Mouse (Mus musculus) kidney, embryonic 15.5 days (tissue): ENCODE measurements around the gene Galc. TPM values are rescaled to one million over a fixed set of nuclear protein-coding genes. Genes with fewer than 3 reads are reported as not detected.

Experiments
- ATAC-seq: fragments of 200-750 bp; cut with Nextera tagmentation; replicated peaks from 2 replicates; pipeline ENCODE4 v1.8.0; 2017; ENCODE audit warnings: moderate TSS enrichment; ENCODE audit not compliant: low FRiP score
- H3K27ac ChIP-seq: fragments of 300-500 bp; sonication (generic); 2 replicates; pipeline ENCODE4 v1.5.1; 2015; ENCODE audit warnings: mild to moderate bottlenecking, inconsistent platforms
- H3K27me3 ChIP-seq: fragments of 300-500 bp; sonication (generic); 2 replicates; pipeline ENCODE4 v1.6.1; 2015; ENCODE audit warnings: inconsistent platforms
- H3K36me3 ChIP-seq: fragments of 300-500 bp; sonication (generic); 2 replicates; pipeline ENCODE4 v1.6.1; 2015; ENCODE audit warnings: inconsistent platforms
- H3K4me1 ChIP-seq: fragments of 300-500 bp; sonication (generic); 2 replicates; pipeline ENCODE4 v1.6.1; 2015; ENCODE audit warnings: inconsistent platforms
- H3K4me2 ChIP-seq: fragments of 300-500 bp; sonication (generic); 2 replicates; pipeline ENCODE4 v1.6.1; 2015; ENCODE audit warnings: moderate library complexity, mild to moderate bottlenecking, inconsistent platforms
- H3K4me3 ChIP-seq: fragments of 300-500 bp; sonication (generic); replicated peaks from 2 replicates; pipeline ENCODE4 v1.5.1; 2015; ENCODE audit warnings: mild to moderate bottlenecking, inconsistent platforms
- H3K9ac ChIP-seq: fragments of 300-500 bp; sonication (generic); 2 replicates; pipeline ENCODE4 v1.6.1; 2015; ENCODE audit warnings: mild to moderate bottlenecking, inconsistent platforms
- H3K9me3 ChIP-seq: fragments of 300-500 bp; sonication (generic); replicated peaks from 2 replicates; pipeline ENCODE4 v1.6.1; 2016; ENCODE audit warnings: inconsistent platforms
- WGBS: fragments of 180-500 bp; shearing (Covaris S2); methylation state at CpG from one replicate; pipeline ENCODE4 v1.1.7; 2015; ENCODE audit warnings: mixed read lengths; 5-methylcytosine and 5-hydroxymethylcytosine counted together
- polyA plus RNA-seq: library from polyadenylated mRNA; unstranded; fragments of >200 nt; fragmentation: Nextera tagmentation; extraction: Ambion mirVana; gene quantifications from 2 replicates; pipeline ENCODE4 v1.2.1, GENCODE M21; 2015

Gene Galc
- polyA plus RNA-seq = 13.4 and 13.5 TPM in 2 replicates

DNA sequence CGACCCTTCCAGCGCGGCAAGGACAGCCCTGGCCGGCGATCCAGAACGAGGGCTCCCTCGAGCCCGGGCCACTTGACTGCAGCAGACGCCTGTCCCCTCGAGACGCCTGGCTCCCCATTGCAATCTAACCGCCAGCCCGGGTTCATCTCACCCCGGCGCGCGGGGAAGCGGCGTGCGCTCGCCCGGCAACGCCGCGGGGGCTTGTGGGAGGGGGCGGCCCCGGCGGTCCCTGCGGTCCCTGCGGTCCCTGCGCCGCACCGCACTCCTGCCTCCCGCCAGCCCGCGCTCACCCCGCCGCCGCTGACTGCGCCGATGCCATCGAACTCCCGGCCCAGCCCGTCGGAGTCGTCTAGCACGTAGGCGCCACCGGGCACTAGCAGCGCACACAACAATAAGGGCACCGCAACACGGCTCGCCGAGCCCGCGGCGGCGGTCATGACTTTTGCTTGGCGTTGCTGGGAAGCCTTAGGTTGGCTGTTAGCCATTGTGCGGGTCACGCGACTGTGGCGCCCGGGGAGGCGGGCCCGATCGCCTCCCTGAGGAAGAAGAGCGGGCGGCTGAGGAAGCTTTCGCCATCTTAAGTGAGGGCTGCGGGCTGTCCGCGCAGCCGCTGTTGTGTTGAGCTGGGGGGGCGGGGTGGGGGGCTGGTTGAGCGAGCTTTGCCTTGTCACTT lies at the start of gene Galc:
Gene Galc, minus strand, starts transcription at position 615 of the 673 bp plus-strand sequence.
- H3K4me1 ChIP-seq = peaks cover 8% of the 10 kb centered on the region
- H3K9me3 ChIP-seq = no peaks in the 10 kb centered on the region
- H3K27me3 ChIP-seq = no peaks in the 10 kb centered on the region
- peak within 1 kb of the TSS; percentile 96 for H3K27ac ChIP-seq
- under 1% methylated on average over 73 of the region's 76 CpGs for WGBS
- H3K4me2 ChIP-seq = peak within 1 kb of the TSS; percentile 72
- peak; percentile 95 for ATAC-seq
- no peaks in the 10 kb centered on the region for H3K36me3 ChIP-seq
- H3K9ac ChIP-seq = peak within 1 kb of the TSS; percentile 94
- peak within 1 kb of the TSS; percentile 87 for H3K4me3 ChIP-seq

DNA sequence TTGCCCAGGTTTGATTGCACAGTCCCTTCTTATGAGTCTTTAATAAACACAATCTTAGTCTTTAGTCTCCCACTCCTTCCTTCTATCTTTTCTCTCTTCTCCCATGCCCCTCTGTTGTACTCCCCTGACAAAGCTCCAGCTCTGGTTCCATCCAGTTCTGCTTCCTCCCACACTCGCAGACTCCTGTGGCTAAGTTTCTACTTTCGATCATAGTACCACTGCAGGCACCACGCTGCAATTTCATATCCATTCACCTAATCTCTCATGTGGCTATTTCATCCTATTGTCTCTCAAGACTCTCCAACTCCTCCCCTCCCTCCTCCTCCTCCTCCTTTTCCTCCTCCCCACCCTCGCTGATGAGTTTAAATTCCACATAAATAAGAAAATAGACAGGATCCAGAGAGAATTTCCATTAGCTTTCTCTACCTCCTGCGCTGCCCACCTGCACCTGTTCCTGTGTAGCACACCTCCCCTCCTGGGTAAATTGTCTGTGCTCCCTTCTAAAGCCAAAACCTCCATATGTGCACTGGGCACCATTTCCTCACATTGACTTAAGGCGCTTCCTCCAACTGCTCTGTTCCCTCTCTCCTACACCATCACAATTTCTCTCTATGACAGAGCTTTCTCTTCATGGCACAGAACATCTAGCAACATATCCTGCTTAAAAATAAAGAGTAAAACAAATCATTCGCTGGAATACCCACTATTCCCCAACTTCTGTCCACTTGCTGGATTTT lies 48.1 kb upstream of the Galc start:
- Histone ChIP-seq H3K36me3 (no peaks in the 10 kb centered on the region), H3K4me1 (no peaks in the 10 kb centered on the region), H3K27ac (no peak overlapping the region), H3K9me3 (no peaks in the 10 kb centered on the region), H3K4me2 (no peak overlapping the region), H3K9ac (no peak overlapping the region), H3K4me3 (no peak overlapping the region), H3K27me3 (no peaks in the 10 kb centered on the region)
- no peak for ATAC-seq
- WGBS = 82% methylated on average over 7 of the region's 7 CpGs

- Histone ChIP-seq H3K4me2 (no peak overlapping the region), H3K9me3 (no peaks in the 10 kb centered on the region)
- WGBS = 90% methylated on average over 1 of the region's 1 CpGs
Measured at GRCm38 (mm10) chr12:98303013-98303412, 43.8 kb upstream of the Galc start.

DNA sequence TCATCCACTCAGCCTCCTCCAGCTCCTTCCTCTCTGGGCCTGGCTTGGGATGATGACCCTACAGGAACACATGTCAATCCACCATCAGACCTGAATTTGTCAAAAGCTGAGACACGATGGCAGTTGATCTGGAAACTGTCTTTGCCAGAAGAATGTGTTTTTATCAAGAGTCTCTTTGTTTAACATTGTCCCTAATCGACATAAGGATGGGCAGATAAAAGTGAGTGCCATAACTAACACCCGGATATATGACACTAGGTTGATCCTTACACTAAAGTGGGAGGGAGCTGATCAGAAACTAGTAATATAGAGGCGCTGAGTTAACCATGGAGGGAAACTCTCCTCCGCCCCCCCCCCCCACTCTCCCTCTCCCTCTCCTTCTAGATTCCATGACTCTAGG lies 42.7 kb upstream of the Galc start:
- no peaks in the 10 kb centered on the region for H3K9me3 ChIP-seq
- no peaks in the 10 kb centered on the region for H3K36me3 ChIP-seq
- ATAC-seq = no peak
- WGBS = 87% methylated on average over 5 of the region's 5 CpGs
- no peaks in the 10 kb centered on the region for H3K4me1 ChIP-seq
- no peak overlapping the region for H3K4me3 ChIP-seq
- H3K9ac ChIP-seq = no peak overlapping the region
- H3K27ac ChIP-seq = no peak overlapping the region
- no peaks in the 10 kb centered on the region for H3K27me3 ChIP-seq
- H3K4me2 ChIP-seq = no peak overlapping the region

More at GRCm38 (mm10) chr12:98303013-98303412, 43.8 kb upstream of the Galc start:
- Histone ChIP-seq H3K4me1 (no peaks in the 10 kb centered on the region), H3K36me3 (no peaks in the 10 kb centered on the region), H3K4me3 (no peak overlapping the region), H3K27me3 (no peaks in the 10 kb centered on the region), H3K27ac (no peak overlapping the region), H3K9ac (no peak overlapping the region)
- no peak for ATAC-seq

DNA sequence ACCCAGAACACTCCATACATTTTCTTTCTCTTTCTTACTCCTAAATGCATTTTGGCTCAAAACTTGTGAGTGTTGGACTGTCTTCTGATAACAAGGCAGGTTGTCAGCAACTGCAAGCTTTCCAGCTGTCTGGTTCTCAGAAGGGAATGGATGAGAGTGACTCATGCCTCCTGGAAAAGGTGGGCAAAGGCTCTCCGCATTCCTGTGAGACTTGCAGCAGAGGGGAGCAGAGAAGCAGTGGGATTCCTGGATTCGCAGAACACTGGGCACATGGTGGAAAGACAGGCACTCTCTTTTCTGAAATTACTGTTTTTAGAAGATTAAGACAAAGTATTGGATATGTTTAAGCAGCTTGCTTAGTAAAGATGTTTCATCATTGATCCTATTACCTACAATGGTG lies 35.0 kb upstream of the Galc start:
- Histone ChIP-seq H3K4me1 (no peaks in the 10 kb centered on the region), H3K4me3 (no peak overlapping the region), H3K27me3 (no peaks in the 10 kb centered on the region), H3K9me3 (no peaks in the 10 kb centered on the region), H3K36me3 (no peaks in the 10 kb centered on the region), H3K4me2 (no peak overlapping the region), H3K9ac (no peak overlapping the region), H3K27ac (no peak overlapping the region)
- 88% methylated on average over 2 of the region's 2 CpGs for WGBS
- ATAC-seq = no peak

GRCm38 (mm10) chr12:98292278-98292677 lies 33.0 kb upstream of the Galc start:
- H3K4me1 ChIP-seq = no peaks in the 10 kb centered on the region
- no peak overlapping the region for H3K4me2 ChIP-seq
- no peaks in the 10 kb centered on the region for H3K36me3 ChIP-seq
- no peak overlapping the region for H3K9ac ChIP-seq
- no peak for ATAC-seq
- no peak overlapping the region for H3K27ac ChIP-seq
- 54% methylated on average over 4 of the region's 4 CpGs for WGBS
- H3K4me3 ChIP-seq = no peak overlapping the region
- H3K27me3 ChIP-seq = no peaks in the 10 kb centered on the region
- H3K9me3 ChIP-seq = no peaks in the 10 kb centered on the region

- no peak for ATAC-seq
- Histone ChIP-seq H3K9me3 (no peaks in the 10 kb centered on the region), H3K4me2 (no peak overlapping the region), H3K4me1 (no peaks in the 10 kb centered on the region), H3K9ac (no peak overlapping the region), H3K27ac (no peak overlapping the region), H3K27me3 (no peaks in the 10 kb centered on the region), H3K4me3 (no peak overlapping the region), H3K36me3 (no peaks in the 10 kb centered on the region)
- 74% methylated on average over 3 of the region's 3 CpGs for WGBS
Measured at GRCm38 (mm10) chr12:98290475-98290874, 31.2 kb upstream of the Galc start.

DNA sequence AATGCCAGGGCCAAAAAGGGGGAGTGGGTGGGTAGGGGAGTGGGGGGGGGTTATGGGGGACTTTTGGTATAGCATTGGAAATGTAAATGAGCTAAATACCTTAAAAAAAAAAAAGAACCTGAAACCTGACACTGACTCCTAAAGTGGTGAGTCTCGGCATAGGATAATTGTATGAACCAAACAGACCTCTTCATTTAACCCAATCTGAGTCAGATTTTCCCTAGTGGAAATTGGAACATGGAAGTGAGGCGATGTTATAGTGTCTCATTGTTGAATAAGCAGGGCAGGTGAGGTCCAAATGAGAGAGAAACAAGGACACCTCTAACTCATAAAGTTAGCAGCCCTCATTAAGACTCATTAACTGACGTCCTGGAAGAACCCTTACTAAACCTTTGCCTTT lies 25.2 kb upstream of the Galc start:
- Histone ChIP-seq H3K4me2 (no peak overlapping the region), H3K27me3 (no peaks in the 10 kb centered on the region), H3K4me3 (no peak overlapping the region), H3K36me3 (no peaks in the 10 kb centered on the region), H3K9ac (no peak overlapping the region), H3K4me1 (no peaks in the 10 kb centered on the region), H3K9me3 (no peaks in the 10 kb centered on the region), H3K27ac (no peak overlapping the region)
- no peak for ATAC-seq
- 73% methylated on average over 3 of the region's 3 CpGs for WGBS

- Histone ChIP-seq H3K27me3 (no peaks in the 10 kb centered on the region), H3K4me2 (no peak overlapping the region), H3K27ac (no peak overlapping the region), H3K9ac (no peak overlapping the region), H3K4me1 (no peaks in the 10 kb centered on the region), H3K36me3 (no peaks in the 10 kb centered on the region), H3K4me3 (no peak overlapping the region), H3K9me3 (no peaks in the 10 kb centered on the region)
- no peak for ATAC-seq
- WGBS = 72% methylated on average over 3 of the region's 3 CpGs
Measured at GRCm38 (mm10) chr12:98283487-98283860, 24.2 kb upstream of the Galc start.

DNA sequence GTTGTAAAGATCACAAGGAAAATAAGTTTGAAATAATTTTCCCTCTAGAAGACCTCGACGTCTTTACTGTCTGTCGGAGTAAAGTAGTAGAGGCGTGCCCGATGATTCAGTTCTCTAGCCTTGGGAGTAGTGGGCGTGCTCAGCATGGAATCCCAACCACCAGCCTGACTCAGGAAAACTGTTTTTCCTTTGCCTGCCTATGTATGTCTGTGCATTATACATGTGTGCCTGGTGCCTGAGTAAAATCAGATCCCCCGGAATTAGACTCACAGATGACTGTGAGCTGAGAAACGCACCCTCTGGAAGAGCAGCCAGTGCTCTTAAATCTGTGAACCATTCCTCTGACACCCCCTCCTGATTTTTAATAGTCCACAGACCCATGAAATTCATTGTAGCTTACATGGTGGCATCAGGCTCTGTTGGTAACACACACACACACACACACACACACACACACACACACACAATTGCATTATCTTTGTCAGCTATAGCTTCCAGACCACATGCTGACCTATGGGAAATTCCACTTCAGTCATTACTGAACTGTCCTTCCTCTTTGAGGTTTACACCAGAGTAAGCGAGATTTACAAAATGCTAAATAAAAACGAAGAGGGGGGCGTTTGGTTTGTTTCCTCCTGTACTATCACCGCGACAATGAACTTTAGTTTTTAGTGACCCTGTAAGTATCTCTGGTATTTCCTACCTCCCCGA lies 23.7 kb upstream of the Galc start:
- Histone ChIP-seq H3K27me3 (no peaks in the 10 kb centered on the region), H3K36me3 (no peaks in the 10 kb centered on the region), H3K4me3 (no peak overlapping the region), H3K4me1 (no peaks in the 10 kb centered on the region), H3K4me2 (no peak overlapping the region), H3K9me3 (no peaks in the 10 kb centered on the region), H3K9ac (no peak overlapping the region), H3K27ac (no peak overlapping the region)
- 81% methylated on average over 14 of the region's 14 CpGs for WGBS
- ATAC-seq = no peak

DNA sequence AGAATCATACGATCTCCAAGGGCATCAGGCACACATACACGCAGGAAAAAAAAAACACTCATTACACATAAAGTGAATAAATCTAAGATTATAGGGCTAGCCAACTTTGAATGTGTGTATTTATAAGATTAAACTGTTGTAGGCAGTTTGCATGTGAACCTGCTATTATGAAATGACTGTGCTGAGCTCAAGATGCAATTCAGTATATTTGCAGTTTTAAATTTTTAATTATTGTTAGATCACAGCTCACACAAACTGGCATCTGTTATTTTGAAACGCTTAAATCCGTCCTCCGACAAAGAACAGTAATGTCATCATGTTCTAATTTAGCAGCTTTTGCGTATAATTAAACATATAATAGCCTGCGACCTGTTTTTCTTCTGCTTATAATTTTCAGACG lies 21.7 kb upstream of the Galc start:
- Histone ChIP-seq H3K9ac (no peak overlapping the region), H3K4me1 (no peaks in the 10 kb centered on the region), H3K4me2 (no peak overlapping the region), H3K4me3 (no peak overlapping the region), H3K9me3 (no peaks in the 10 kb centered on the region), H3K27me3 (no peaks in the 10 kb centered on the region), H3K27ac (no peak overlapping the region), H3K36me3 (no peaks in the 10 kb centered on the region)
- no peak for ATAC-seq
- 76% methylated on average over 8 of the region's 8 CpGs for WGBS

GRCm38 (mm10) chr12:98280530-98280929 lies 21.3 kb upstream of the Galc start:
- Histone ChIP-seq H3K27ac (no peak overlapping the region), H3K4me2 (no peak overlapping the region), H3K27me3 (no peaks in the 10 kb centered on the region), H3K36me3 (no peaks in the 10 kb centered on the region), H3K9me3 (no peaks in the 10 kb centered on the region), H3K4me3 (no peak overlapping the region), H3K4me1 (no peaks in the 10 kb centered on the region), H3K9ac (no peak overlapping the region)
- 35% methylated on average over 5 of the region's 5 CpGs for whole genome bisulfite sequencing
- ATAC-seq = no peak
